Comparison of ENCODE assay signal across 9 mouse cellular contexts in genomic region chr15:95526626-95527411, GRCm38 (mm10). TPM values are rescaled to one million over a fixed set of nuclear protein-coding genes. Genes with fewer than 3 reads are reported as not detected.
A peak's percentile ranks its signal among the peaks of the same experiment; 100 is the strongest.
DNase-seq lines count a peak whose midpoint lies in the region; ATAC-seq lines count a peak whose summit lies in the region.
"Had no signal": no experiment of that assay in that cellular context is flagged by ENCODE, and none has a peak within 500 bp of the region (broad histone marks: within the 10 kb centered on the region; RNA-seq: fewer than 3 reads in every experiment).

No protein-coding gene starts in this region.

- H3K4me1 ChIP-seq in kidney, embryonic 15.5 days = peaks cover 22% of the 10 kb centered on the region
- peaks cover 4% of the 10 kb centered on the region for H3K4me1 ChIP-seq in hindbrain, embryonic 14.5 days (replicated peaks; ENCODE audit: control insufficient read depth, insufficient read depth, low read length)
- peaks cover 7% of the 10 kb centered on the region; the same call in 1 of the 2 replicates for H3K4me1 ChIP-seq in neural tube, embryonic 12.5 days

- 3% methylated on average over 27 of the region's 27 CpGs for WGBS in kidney, embryonic 15.5 days
- under 1% methylated on average over 27 of the region's 27 CpGs for WGBS in hindbrain, embryonic 14.5 days
- under 1% methylated on average over 27 of the region's 27 CpGs for WGBS in neural tube, embryonic 12.5 days

- H3K4me2 ChIP-seq in kidney, embryonic 15.5 days = peak overlapping the region; percentile 99
- H3K4me2 ChIP-seq in hindbrain, embryonic 14.5 days (replicated peaks) = peak overlapping the region; percentile 71
- peak overlapping the region; percentile 94 for H3K4me2 ChIP-seq in neural tube, embryonic 12.5 days (replicated peaks)

- DNase-seq in kidney, postnatal 14 days = no peak
- DNase-seq in cerebellum, postnatal 25 days = peak; percentile 36 to 50
- DNase-seq in hindbrain, embryonic 14.5 days (ENCODE audit: low spot score) = peak; percentile 50
- DNase-seq in lung, postnatal 10 days = no peak

- no peak for ATAC-seq in kidney, embryonic 15.5 days (replicated peaks; ENCODE audit: low FRiP score)
- ATAC-seq in hindbrain, embryonic 14.5 days (ENCODE audit: low FRiP score) = 0 out of 2 replicates have a peak, but pooled peaks have one; percentile 25
- peak; percentile 50; the same call in 1 of the 2 replicates for ATAC-seq in neural tube, embryonic 12.5 days (ENCODE audit: low FRiP score, low read depth)
- ATAC-seq in megakaryocyte, adult 5-6 weeks (ENCODE audit: poor library complexity, severe bottlenecking) = no peak
- no peak for ATAC-seq in granulocyte monocyte progenitor cell, adult 5-6 weeks (replicated peaks; ENCODE audit: poor library complexity, severe bottlenecking)

- H3K9ac ChIP-seq in kidney, embryonic 15.5 days = no peak overlapping the region
- peak overlapping the region; percentile 88 for H3K9ac ChIP-seq in hindbrain, embryonic 14.5 days
- H3K9ac ChIP-seq in neural tube, embryonic 12.5 days = peak overlapping the region; percentile 91

- peak overlapping the region; percentile 60 for H3K4me3 ChIP-seq in kidney, embryonic 15.5 days (replicated peaks)
- peak overlapping the region; percentile 81 for H3K4me3 ChIP-seq in hindbrain, embryonic 14.5 days (replicated peaks; ENCODE audit: low read length)
- H3K4me3 ChIP-seq in neural tube, embryonic 12.5 days = peak overlapping the region; percentile 79

- peaks cover 42% of the 10 kb centered on the region for H3K27me3 ChIP-seq in kidney, embryonic 15.5 days
- H3K27me3 ChIP-seq in hindbrain, embryonic 14.5 days (ENCODE audit: control insufficient read depth, insufficient read depth, low read length) = no peaks in the 10 kb centered on the region
- H3K27me3 ChIP-seq in neural tube, embryonic 12.5 days (replicated peaks) = peaks cover 5% of the 10 kb centered on the region; the same call in 1 of the 2 replicates

- no peak overlapping the region for H3K27ac ChIP-seq in kidney, embryonic 15.5 days
- peak overlapping the region; percentile 95 for H3K27ac ChIP-seq in hindbrain, embryonic 14.5 days
- peak overlapping the region; percentile 64; the same call in 1 of the 2 replicates for H3K27ac ChIP-seq in neural tube, embryonic 12.5 days

- no peaks in the 10 kb centered on the region for H3K9me3 ChIP-seq in kidney, embryonic 15.5 days (replicated peaks)
- H3K9me3 ChIP-seq in hindbrain, embryonic 14.5 days (ENCODE audit: control insufficient read depth, low read length) = no peaks in the 10 kb centered on the region
- H3K9me3 ChIP-seq in neural tube, embryonic 12.5 days = no peaks in the 10 kb centered on the region

- H3K36me3 ChIP-seq in kidney, embryonic 15.5 days = no peaks in the 10 kb centered on the region
- no peaks in the 10 kb centered on the region for H3K36me3 ChIP-seq in hindbrain, embryonic 14.5 days (replicated peaks; ENCODE audit: control insufficient read depth, insufficient read depth)
- H3K36me3 ChIP-seq in neural tube, embryonic 12.5 days = no peaks in the 10 kb centered on the region

RNA-seq across cellular contexts. Expression of gene Nell2, which starts 1.5 kb away (rescaled TPM):
- polyA plus RNA-seq in kidney, embryonic 15.5 days (2015; fragmentation: Nextera tagmentation; extraction: Ambion mirVana) = 12.3 and 12.7 TPM in 2 replicates
- polyA plus RNA-seq in hindbrain, embryonic 14.5 days (2014; fragmentation: Nextera tagmentation; extraction: Ambion mirVana) = 192 and 203 TPM in 2 replicates
- polyA plus RNA-seq in neural tube, embryonic 12.5 days (2016; fragmentation: Nextera tagmentation; extraction: Ambion mirVana) = 162 and 173 TPM in 2 replicates
- not detected in 2 replicates for total RNA-seq in megakaryocyte, adult 5-6 weeks (2015)
- not detected in 2 replicates for total RNA-seq in megakaryocyte, adult 5-6 weeks (2017)
- not detected in 2 replicates for total RNA-seq in granulocyte monocyte progenitor cell, adult 5-6 weeks (2014; fragmentation: Nextera tagmentation)
- total RNA-seq in granulocyte monocyte progenitor cell, adult 5-6 weeks (2017) = not detected in 2 replicates
- total RNA-seq: MEL had no signal

Comparison
In these comparisons a context has a peak if more than half of its experiments do, and no peak if none do; other contexts are left out.
1. ATAC-seq: peak in hindbrain, embryonic 14.5 days (single experiment) and neural tube, embryonic 12.5 days (single experiment); none in kidney, embryonic 15.5 days (single experiment), megakaryocyte, adult 5-6 weeks (single experiment) and granulocyte monocyte progenitor cell, adult 5-6 weeks (single experiment).
2. DNase-seq: peak in cerebellum, postnatal 25 days (2 of 2) and hindbrain, embryonic 14.5 days (single experiment); none in kidney, postnatal 14 days (single experiment) and lung, postnatal 10 days (single experiment).
3. RNA of gene Nell2, which starts 1.5 kb away (polyA plus RNA-seq): 192 to 203 TPM in hindbrain, embryonic 14.5 days and 162 to 173 TPM in neural tube, embryonic 12.5 days; 12.3 to 12.7 TPM in kidney, embryonic 15.5 days; every median in the first group is over 10 times any median in the second.
4. Peak in every context shown above with its lines, with median percentiles within 50 percentile points of each other: H3K4me2 ChIP-seq and H3K4me3 ChIP-seq.